Mouse (Mus musculus): ENCODE results near the gene Stab1. TPM values are rescaled to one million over a fixed set of nuclear protein-coding genes. Genes with fewer than 3 reads are reported as not detected.
A peak's percentile ranks its signal among the peaks of the same experiment; 100 is the strongest.

The Stab1 gene
- polyA plus RNA-seq, 1 experiment from 2014 or later = 26.4 TPM

DNA sequence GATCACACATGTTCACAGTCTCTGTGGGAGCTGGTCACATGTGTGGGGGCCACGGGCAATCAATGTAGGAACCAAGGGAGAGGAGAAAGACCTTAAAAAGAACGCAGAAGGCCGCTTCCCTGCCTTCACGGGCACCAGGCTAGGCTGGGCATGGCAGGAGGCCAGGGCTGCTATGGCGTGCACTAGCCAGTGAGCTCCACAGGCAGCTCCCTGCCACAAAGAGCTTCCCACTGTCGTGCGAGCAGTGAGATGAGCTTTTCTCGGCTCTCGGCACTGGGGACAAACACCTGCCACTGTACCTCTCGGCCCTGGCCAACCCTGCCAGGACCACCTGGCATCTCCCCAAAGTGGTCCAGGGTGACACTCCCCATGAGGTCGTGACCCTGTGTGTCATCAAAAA is 2.9 kb upstream of the Stab1 start:
- H3K27ac ChIP-seq = no peak overlapping the region
- TF ChIP-seq CTCF (IDR thresholded peaks at IDR 0.05; ENCODE audit: low read depth) = no peak
- H3K4me1 ChIP-seq (replicated peaks; ENCODE audit: insufficient read depth, low read length) = peaks cover 8% of the 10 kb centered on the region; the same call in 1 of the 2 replicates
- H3K9me3 ChIP-seq (replicated peaks; ENCODE audit: low read length) = no peaks in the 10 kb centered on the region
- no peak overlapping the region for H3K9ac ChIP-seq (ENCODE audit: low read depth, low read length)
- H3K4me2 ChIP-seq (ENCODE audit: low read length) = no peak overlapping the region
- DNase-seq (ENCODE audit: low spot score) (no peak), ATAC-seq (replicated peaks; ENCODE audit: low FRiP score, low read depth) (no peak)
- no peaks in the 10 kb centered on the region for H3K27me3 ChIP-seq (ENCODE audit: insufficient read depth, low read length)
- WGBS = 92% methylated on average over 11 of the region's 11 CpGs
- H3K36me3 ChIP-seq (ENCODE audit: insufficient read depth, low read length) = peaks cover 56% of the 10 kb centered on the region
- H3K4me3 ChIP-seq (replicated peaks; ENCODE audit: low read depth, low read length) = no peak overlapping the region

DNA sequence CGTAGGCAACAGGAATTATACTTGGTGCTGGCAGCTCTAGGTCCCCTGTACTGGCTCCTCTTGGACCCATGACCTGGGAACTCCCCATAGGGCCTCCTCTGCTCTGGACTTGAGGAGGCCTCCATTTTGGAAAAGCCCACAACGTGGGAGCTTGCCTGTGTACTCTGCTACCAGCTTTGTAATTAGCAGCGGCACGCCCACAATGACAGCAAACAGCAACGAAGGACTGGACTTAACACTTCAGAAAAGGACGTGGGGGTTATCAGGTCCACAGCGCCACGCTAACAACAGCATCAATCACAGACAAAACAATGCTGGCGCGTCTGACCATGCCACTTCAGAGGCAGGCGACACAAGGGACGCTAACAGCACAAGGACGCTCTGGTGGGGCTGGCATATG is 2.5 kb upstream of the Stab1 start:
- Histone ChIP-seq H3K9ac (ENCODE audit: low read depth, low read length) (no peak overlapping the region), H3K4me3 (replicated peaks; ENCODE audit: low read depth, low read length) (no peak overlapping the region), H3K36me3 (ENCODE audit: insufficient read depth, low read length) (peaks cover 52% of the 10 kb centered on the region), H3K4me1 (replicated peaks; ENCODE audit: insufficient read depth, low read length) (peaks cover 11% of the 10 kb centered on the region; the same call in 1 of the 2 replicates), H3K4me2 (ENCODE audit: low read length) (no peak overlapping the region), H3K27ac (no peak overlapping the region), H3K9me3 (replicated peaks; ENCODE audit: low read length) (no peaks in the 10 kb centered on the region), H3K27me3 (ENCODE audit: insufficient read depth, low read length) (no peaks in the 10 kb centered on the region)
- ATAC-seq (replicated peaks; ENCODE audit: low FRiP score, low read depth) = no peak
- WGBS = 81% methylated on average over 13 of the region's 13 CpGs
- no peak for TF ChIP-seq CTCF (IDR thresholded peaks at IDR 0.05; ENCODE audit: low read depth)
- no peak for DNase-seq (ENCODE audit: low spot score)

DNA sequence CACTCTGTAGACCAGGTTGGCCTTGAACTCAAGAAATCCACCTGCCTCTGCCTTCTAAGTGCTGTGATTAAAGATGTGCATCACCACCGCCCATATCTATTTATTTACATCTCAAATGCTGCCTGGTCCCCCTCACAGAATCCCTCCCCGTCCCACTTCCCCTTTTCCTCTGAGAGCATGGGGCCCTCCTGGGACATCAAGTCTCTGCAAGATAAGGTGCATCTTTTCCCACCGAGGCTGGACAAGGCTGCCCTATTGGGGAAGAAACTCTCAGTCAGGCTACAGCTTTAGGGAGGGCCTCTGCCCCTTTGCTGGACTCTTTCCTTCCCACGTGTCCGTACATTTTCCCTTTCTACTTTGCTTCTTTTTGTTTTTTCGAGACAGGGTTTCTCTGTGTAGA is 1.1 kb upstream of the Stab1 start:
- 72% methylated on average over 6 of the region's 6 CpGs for WGBS

DNA sequence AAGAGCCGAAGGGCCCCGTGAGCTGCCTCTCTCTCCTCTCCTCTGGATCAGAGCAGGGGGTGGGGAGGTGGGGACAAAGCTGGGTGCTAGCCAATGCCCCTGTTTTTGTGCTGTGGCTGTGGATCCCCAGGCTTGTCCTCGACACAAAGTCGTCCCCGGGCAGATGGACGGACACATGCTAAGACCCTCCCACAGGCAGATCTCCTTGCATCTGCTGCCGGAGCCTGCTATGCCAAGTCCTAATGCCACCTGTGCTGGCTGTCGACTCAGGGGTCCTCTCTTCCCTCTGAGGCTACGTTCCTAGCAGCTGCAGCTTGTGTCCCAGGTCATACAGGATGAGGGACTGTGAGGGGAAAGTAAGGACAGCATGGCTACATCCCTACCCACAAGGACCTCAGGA is 1.6 kb downstream of the Stab1 start:
- Histone ChIP-seq H3K36me3 (ENCODE audit: insufficient read depth, low read length) (peaks cover 11% of the 10 kb centered on the region), H3K4me3 (replicated peaks; ENCODE audit: low read depth, low read length) (peak overlapping the region; percentile 26), H3K4me1 (replicated peaks; ENCODE audit: insufficient read depth, low read length) (peaks cover 13% of the 10 kb centered on the region; the same call in 1 of the 2 replicates), H3K9ac (ENCODE audit: low read depth, low read length) (peak overlapping the region; percentile 10; the same call in 1 of the 2 replicates), H3K4me2 (ENCODE audit: low read length) (peak overlapping the region; percentile 40), H3K27ac (peak overlapping the region; percentile 44; the same call in 1 of the 2 replicates), H3K27me3 (ENCODE audit: insufficient read depth, low read length) (no peaks in the 10 kb centered on the region), H3K9me3 (replicated peaks; ENCODE audit: low read length) (no peaks in the 10 kb centered on the region)
- no peak for TF ChIP-seq CTCF (IDR thresholded peaks at IDR 0.05; ENCODE audit: low read depth)
- no peak for ATAC-seq (replicated peaks; ENCODE audit: low FRiP score, low read depth)
- no peak for DNase-seq (ENCODE audit: low spot score)
- WGBS = 33% methylated on average over 9 of the region's 9 CpGs

More for the DNA sequence above, 1.1 kb upstream of the Stab1 start:
- Histone ChIP-seq H3K36me3 (ENCODE audit: insufficient read depth, low read length) (peaks cover 38% of the 10 kb centered on the region), H3K9ac (ENCODE audit: low read depth, low read length) (no peak overlapping the region), H3K4me2 (ENCODE audit: low read length) (no peak overlapping the region), H3K4me3 (replicated peaks; ENCODE audit: low read depth, low read length) (no peak overlapping the region), H3K27ac (no peak overlapping the region), H3K9me3 (replicated peaks; ENCODE audit: low read length) (no peaks in the 10 kb centered on the region), H3K4me1 (replicated peaks; ENCODE audit: insufficient read depth, low read length) (peaks cover 13% of the 10 kb centered on the region; the same call in 1 of the 2 replicates), H3K27me3 (ENCODE audit: insufficient read depth, low read length) (no peaks in the 10 kb centered on the region)
- no peak for TF ChIP-seq CTCF (IDR thresholded peaks at IDR 0.05; ENCODE audit: low read depth)
- DNase-seq (ENCODE audit: low spot score) (no peak), ATAC-seq (replicated peaks; ENCODE audit: low FRiP score, low read depth) (no peak)

DNA sequence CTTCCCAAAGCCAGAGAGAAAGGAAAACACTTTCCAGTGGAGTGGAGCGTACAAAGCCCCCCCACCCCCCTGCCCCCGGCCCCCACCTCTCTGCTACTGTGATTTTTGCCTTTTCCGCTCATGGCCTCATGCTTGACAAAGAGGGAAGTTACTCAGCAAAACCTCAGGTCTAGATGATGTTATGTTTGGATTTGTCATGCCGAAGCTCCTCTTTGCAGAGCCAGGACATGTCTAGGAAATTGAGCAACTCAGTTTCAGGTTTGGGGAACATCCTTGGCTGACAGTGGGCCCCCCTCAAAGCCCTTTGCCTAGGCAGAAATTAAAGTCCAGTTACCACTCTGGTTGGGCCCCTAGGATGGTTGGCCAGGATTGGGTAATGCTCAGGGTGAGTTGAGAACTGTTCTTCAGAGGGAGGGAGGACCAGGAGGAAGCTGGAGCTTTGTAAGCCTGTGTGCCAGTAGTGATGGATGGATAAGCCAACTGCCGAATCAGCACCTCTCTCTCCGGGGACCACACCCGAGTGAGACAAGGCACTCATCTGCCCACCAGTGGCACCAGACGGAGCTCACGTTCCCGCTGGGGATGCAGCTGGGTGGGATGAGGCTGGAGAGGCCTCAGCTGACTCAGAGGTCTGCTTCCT is 2.3 kb downstream of the Stab1 start:
- ATAC-seq (replicated peaks; ENCODE audit: low FRiP score, low read depth) (peak; percentile 26; the same call in 1 of the 2 replicates), DNase-seq (ENCODE audit: low spot score) (peak; percentile 56)
- peaks cover 13% of the 10 kb centered on the region; the same call in 1 of the 2 replicates for H3K4me1 ChIP-seq (replicated peaks; ENCODE audit: insufficient read depth, low read length)
- H3K9ac ChIP-seq (ENCODE audit: low read depth, low read length) = no peak overlapping the region
- H3K27ac ChIP-seq = peak overlapping the region; percentile 44; the same call in 1 of the 2 replicates
- TF ChIP-seq CTCF (IDR thresholded peaks at IDR 0.05; ENCODE audit: low read depth) = no peak
- H3K36me3 ChIP-seq (ENCODE audit: insufficient read depth, low read length) = peaks cover 4% of the 10 kb centered on the region
- 25% methylated on average over 10 of the region's 10 CpGs for WGBS
- H3K4me3 ChIP-seq (replicated peaks; ENCODE audit: low read depth, low read length) = no peak overlapping the region
- H3K9me3 ChIP-seq (replicated peaks; ENCODE audit: low read length) = no peaks in the 10 kb centered on the region
- H3K4me2 ChIP-seq (ENCODE audit: low read length) = peak overlapping the region; percentile 40
- H3K27me3 ChIP-seq (ENCODE audit: insufficient read depth, low read length) = no peaks in the 10 kb centered on the region

DNA sequence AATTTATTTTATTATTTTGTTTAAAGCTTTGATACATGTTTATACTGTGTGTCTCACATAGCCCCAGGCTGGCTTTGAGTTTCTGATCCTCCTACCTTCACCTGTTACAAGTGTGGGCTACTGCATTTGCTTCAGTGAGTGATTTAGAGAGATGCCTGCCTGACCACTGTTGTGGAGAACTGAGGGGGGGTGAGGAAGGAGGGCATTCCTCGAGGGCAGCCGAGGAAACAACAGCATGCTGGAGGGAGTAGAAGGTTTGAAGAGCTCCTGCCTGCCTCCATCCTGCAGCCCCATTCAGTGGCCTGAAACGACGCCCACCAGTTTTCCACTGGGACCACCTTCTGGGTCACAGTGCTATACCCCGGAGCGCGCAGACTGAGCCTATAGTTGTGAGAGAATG is 3.0 kb downstream of the Stab1 start:
- 26% methylated on average over 7 of the region's 7 CpGs for WGBS
- peaks cover 13% of the 10 kb centered on the region; the same call in 1 of the 2 replicates for H3K4me1 ChIP-seq (replicated peaks; ENCODE audit: insufficient read depth, low read length)
- H3K27ac ChIP-seq = peak overlapping the region; percentile 44; the same call in 1 of the 2 replicates
- H3K4me3 ChIP-seq (replicated peaks; ENCODE audit: low read depth, low read length) = no peak overlapping the region
- H3K9ac ChIP-seq (ENCODE audit: low read depth, low read length) = no peak overlapping the region
- H3K4me2 ChIP-seq (ENCODE audit: low read length) = no peak overlapping the region
- H3K27me3 ChIP-seq (ENCODE audit: insufficient read depth, low read length) = no peaks in the 10 kb centered on the region
- no peaks in the 10 kb centered on the region for H3K36me3 ChIP-seq (ENCODE audit: insufficient read depth, low read length)
- no peak for TF ChIP-seq CTCF (IDR thresholded peaks at IDR 0.05; ENCODE audit: low read depth)
- peak; percentile 81 for DNase-seq (ENCODE audit: low spot score)
- H3K9me3 ChIP-seq (replicated peaks; ENCODE audit: low read length) = no peaks in the 10 kb centered on the region
- peak; percentile 48 for ATAC-seq (replicated peaks; ENCODE audit: low FRiP score, low read depth)

Measured in kidney, postnatal 0 days (tissue).